Mouse (Mus musculus) erythroblast, embryonic 14.5 days (primary cell): Measurements from ENCODE around the gene Cela3a. TPM values are rescaled to one million over a fixed set of nuclear protein-coding genes. Genes with fewer than 3 reads are reported as not detected.

ENCODE experiments used
- H3K27me3 ChIP-seq: 2 replicates; pipeline ENCODE4 v1.6.1; 2012; ENCODE audit warnings: inconsistent platforms; ENCODE audit not compliant: control insufficient read depth
- H3K36me3 ChIP-seq: 2 replicates; pipeline ENCODE4 v1.6.1; 2012; ENCODE audit warnings: mild to moderate bottlenecking, inconsistent platforms; ENCODE audit not compliant: control insufficient read depth
- H3K4me1 ChIP-seq: 2 replicates; pipeline ENCODE4 v1.6.1; 2012; ENCODE audit warnings: inconsistent platforms; ENCODE audit not compliant: control insufficient read depth
- H3K4me3 ChIP-seq: replicated peaks from 2 replicates; pipeline ENCODE3; 2012; ENCODE audit warnings: moderate library complexity, mild to moderate bottlenecking, inconsistent platforms
- H3K9me3 ChIP-seq: 2 replicates; pipeline ENCODE4 v1.6.1; 2012; ENCODE audit warnings: low read length, inconsistent platforms, mixed read lengths; ENCODE audit not compliant: control insufficient read depth
- GATA1 ChIP-seq: IDR thresholded peaks from 2 replicates; pipeline ENCODE4 v1.6.1; 2012; ENCODE audit warnings: low read length, inconsistent platforms, mixed read lengths
- TAL1 ChIP-seq: IDR thresholded peaks from 3 replicates; pipeline ENCODE4 v1.6.1; 2012; ENCODE audit warnings: low read length, inconsistent platforms, mixed read lengths
- polyA plus RNA-seq: library from polyadenylated mRNA; stranded (reverse); fragments of >175 nt; gene quantifications from 2 replicates; pipeline ENCODE4 v1.2.3, GENCODE M21; 2012

The Cela3a gene
- polyA plus RNA-seq, 1 experiment = not detected

GRCm38 (mm10) chr4:137367275-137368088 is 42.1 kb downstream of the Cela3a start:
- no peaks in the 10 kb centered on the region for H3K36me3 ChIP-seq
- TF ChIP-seq TAL1 (no peak), GATA1 (no peak)
- no peak overlapping the region for H3K4me3 ChIP-seq
- H3K9me3 ChIP-seq = no peaks in the 10 kb centered on the region
- H3K4me1 ChIP-seq = peaks cover 19% of the 10 kb centered on the region
- peaks cover 18% of the 10 kb centered on the region for H3K27me3 ChIP-seq

- H3K27me3 ChIP-seq = peaks cover 18% of the 10 kb centered on the region
- H3K36me3 ChIP-seq = no peaks in the 10 kb centered on the region
- peaks cover 17% of the 10 kb centered on the region for H3K4me1 ChIP-seq
- H3K4me3 ChIP-seq = no peak overlapping the region
- H3K9me3 ChIP-seq = no peaks in the 10 kb centered on the region
- TF ChIP-seq GATA1 = no peak
- no peak for TF ChIP-seq TAL1
Measured at GRCm38 (mm10) chr4:137366097-137366496, 43.5 kb downstream of the Cela3a start.

- H3K4me1 ChIP-seq = peaks cover 16% of the 10 kb centered on the region
- H3K27me3 ChIP-seq = peaks cover 20% of the 10 kb centered on the region
- no peaks in the 10 kb centered on the region for H3K9me3 ChIP-seq
- H3K4me3 ChIP-seq = no peak overlapping the region
- H3K36me3 ChIP-seq = no peaks in the 10 kb centered on the region
- TF ChIP-seq GATA1 = no peak
- no peak for TF ChIP-seq TAL1
Measured at GRCm38 (mm10) chr4:137365356-137366062, 44.1 kb downstream of the Cela3a start.

GRCm38 (mm10) chr4:137364826-137365225 is 44.8 kb downstream of the Cela3a start:
- Histone ChIP-seq H3K27me3 (peaks cover 21% of the 10 kb centered on the region), H3K9me3 (no peaks in the 10 kb centered on the region), H3K4me3 (no peak overlapping the region), H3K36me3 (no peaks in the 10 kb centered on the region), H3K4me1 (peaks cover 11% of the 10 kb centered on the region)
- no peak for TF ChIP-seq TAL1
- TF ChIP-seq GATA1 = no peak

GRCm38 (mm10) chr4:137360996-137361395 is 48.6 kb downstream of the Cela3a start:
- Histone ChIP-seq H3K36me3 (no peaks in the 10 kb centered on the region), H3K4me3 (no peak overlapping the region), H3K4me1 (peaks cover 25% of the 10 kb centered on the region), H3K27me3 (peaks cover 15% of the 10 kb centered on the region), H3K9me3 (no peaks in the 10 kb centered on the region)
- no peak for TF ChIP-seq TAL1
- no peak for TF ChIP-seq GATA1

- Histone ChIP-seq H3K9me3 (no peaks in the 10 kb centered on the region), H3K36me3 (peaks cover 5% of the 10 kb centered on the region), H3K27me3 (peaks cover 12% of the 10 kb centered on the region), H3K4me3 (peak overlapping the region; percentile 92), H3K4me1 (peaks cover 37% of the 10 kb centered on the region)
- TF ChIP-seq TAL1 (no peak), GATA1 (no peak)
Measured at GRCm38 (mm10) chr4:137358291-137359002, 51.1 kb downstream of the Cela3a start.

GRCm38 (mm10) chr4:137357517-137358254 is 51.9 kb downstream of the Cela3a start, which contains the start of gene Cdc42:
TSS of gene Cdc42 (minus strand) at chr4:137357720.
- Histone ChIP-seq H3K27me3 (peaks cover 12% of the 10 kb centered on the region), H3K36me3 (peaks cover 11% of the 10 kb centered on the region), H3K4me3 (peak within 1 kb of the TSS; percentile 92), H3K9me3 (no peaks in the 10 kb centered on the region), H3K4me1 (peaks cover 43% of the 10 kb centered on the region)
- TF ChIP-seq TAL1 (no peak), GATA1 (no peak)

GRCm38 (mm10) chr4:137356674-137357510 is 52.7 kb downstream of the Cela3a start:
- no peak for TF ChIP-seq GATA1
- Histone ChIP-seq H3K36me3 (peaks cover 13% of the 10 kb centered on the region), H3K9me3 (no peaks in the 10 kb centered on the region), H3K4me1 (peaks cover 46% of the 10 kb centered on the region), H3K4me3 (peak overlapping the region; percentile 92), H3K27me3 (peaks cover 12% of the 10 kb centered on the region)

Other genes starting within 250 kb of the Cela3a start
- gene Wnt4, start 132.3 kb downstream of the Cela3a start, polyA plus RNA-seq = 0.02 TPM in 1 of 2 replicates, not detected in the other
- gene Cdc42, start 52.1 kb downstream of the Cela3a start, polyA plus RNA-seq = 1.5 and 1.7 TPM in 2 replicates
- not detected in 2 replicates for gene Cela3b, start 20.7 kb upstream of the Cela3a start, polyA plus RNA-seq
- 0.04 TPM in 1 of 2 replicates, not detected in the other for gene 1700013G24Rik, start 43.5 kb upstream of the Cela3a start, polyA plus RNA-seq
- gene Hspg2, start 59.0 kb upstream of the Cela3a start, polyA plus RNA-seq = 0.21 and 0.26 TPM in 2 replicates
- gene Ldlrad2, start 164.8 kb upstream of the Cela3a start, polyA plus RNA-seq = not detected in 2 replicates
- gene Usp48, start 184.0 kb upstream of the Cela3a start, polyA plus RNA-seq = 5.0 and 9.0 TPM in 2 replicates